Mouse (Mus musculus) midbrain, postnatal 0 days (tissue): ENCODE measurements at regions not wholly inside any gene's neighbourhood (a gene's known extent, or its start where the extent isn't known, plus 50 kb on each side); places are given as distances from the start of the nearest gene placed in this dataset.

ENCODE experiments used
- ATAC-seq: fragments of 200-750 bp; cut with Nextera tagmentation; 2 replicates; pipeline ENCODE4 v1.8.0; 2017; ENCODE audit warnings: moderate number of reproducible peaks, mild to moderate bottlenecking, moderate TSS enrichment, moderate library complexity; ENCODE audit not compliant: low FRiP score
- DNase-seq: peaks from one replicate; pipeline ENCODE4 v3.0.0-alpha.2; 2015; ENCODE audit warnings: low spot score
- H3K27ac ChIP-seq: fragments of 300-500 bp; sonication (generic); 2 replicates; pipeline ENCODE4 v1.5.1; 2014; ENCODE audit warnings: low read depth, mild to moderate bottlenecking, low read length, mixed read lengths
- H3K27me3 ChIP-seq: fragments of 300-500 bp; sonication (generic); 2 replicates; pipeline ENCODE4 v1.6.1; 2014; ENCODE audit warnings: low read length, control low read depth, mixed read lengths; ENCODE audit not compliant: insufficient read depth
- H3K36me3 ChIP-seq: fragments of 300-500 bp; sonication (generic); 2 replicates; pipeline ENCODE4 v1.6.1; 2014; ENCODE audit warnings: low read length, control low read depth, mixed read lengths; ENCODE audit not compliant: insufficient read depth
- H3K4me1 ChIP-seq: fragments of 300-500 bp; sonication (generic); 2 replicates; pipeline ENCODE4 v1.6.1; 2014; ENCODE audit warnings: mild to moderate bottlenecking, control low read depth, antibody characterized with exemption, low read length, mixed read lengths; ENCODE audit not compliant: insufficient read depth
- H3K4me2 ChIP-seq: fragments of 300-500 bp; sonication (generic); 2 replicates; pipeline ENCODE4 v1.6.1; 2014; ENCODE audit warnings: low read depth, mild to moderate bottlenecking, low read length, mixed read lengths; ENCODE audit not compliant: poor library complexity, severe bottlenecking
- H3K4me3 ChIP-seq: fragments of 300-500 bp; sonication (generic); 2 replicates; pipeline ENCODE4 v1.5.1; 2014; ENCODE audit warnings: low read depth, mild to moderate bottlenecking, low read length, moderate library complexity
- H3K9ac ChIP-seq: fragments of 300-500 bp; sonication (generic); replicated peaks from 2 replicates; pipeline ENCODE4 v1.6.1; 2014; ENCODE audit warnings: mild to moderate bottlenecking, low read length, moderate library complexity, mixed read lengths; ENCODE audit not compliant: poor library complexity, severe bottlenecking
- H3K9me3 ChIP-seq: fragments of 300-500 bp; sonication (generic); 2 replicates; pipeline ENCODE4 v1.6.1; 2016; ENCODE audit warnings: low read length, control low read depth
- CTCF ChIP-seq: IDR thresholded peaks from 2 replicates; pipeline ENCODE4 v1.5.1; 2016; ENCODE audit warnings: antibody characterized with exemption, mild to moderate bottlenecking
- WGBS: fragments of 180-500 bp; shearing (Covaris S2); extraction: QIAGEN DNeasy Blood & Tissue Kit; methylation state at CpG from one replicate; pipeline ENCODE4 v1.1.7; 2014; 5-methylcytosine and 5-hydroxymethylcytosine counted together

GRCm38 (mm10) chr3:149920206-149920605, 929.9 kb upstream of the Adgrl2 start:
- no peak for TF ChIP-seq CTCF
- no peak overlapping the region for H3K4me2 ChIP-seq
- no peaks in the 10 kb centered on the region for H3K4me1 ChIP-seq
- H3K9ac ChIP-seq: no peak overlapping the region
- no peak overlapping the region for H3K4me3 ChIP-seq
- 77% methylated on average over 2 of the region's 2 CpGs for WGBS
- ATAC-seq (no peak), DNase-seq (no peak)
- no peak overlapping the region for H3K27ac ChIP-seq
- H3K9me3 ChIP-seq: no peaks in the 10 kb centered on the region
- no peaks in the 10 kb centered on the region for H3K36me3 ChIP-seq
- no peaks in the 10 kb centered on the region for H3K27me3 ChIP-seq

DNA sequence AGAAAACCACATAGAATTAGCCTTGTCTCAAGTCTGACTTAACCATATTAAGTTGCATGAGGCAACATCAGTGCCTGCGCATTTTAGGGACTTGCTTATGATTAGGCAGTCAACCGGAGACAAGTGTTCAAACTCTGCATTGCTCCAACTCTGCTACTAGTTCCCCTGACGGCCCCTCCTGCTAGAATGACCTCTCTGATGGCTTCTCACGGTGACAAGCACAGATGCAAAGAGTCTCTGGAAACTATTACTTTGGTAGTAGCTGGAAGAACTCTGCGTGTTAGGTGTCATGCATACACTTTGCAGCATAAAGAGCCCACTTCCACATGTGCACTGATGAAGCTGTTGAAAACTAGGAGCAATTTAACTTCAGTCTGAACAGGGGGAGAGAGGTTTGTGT, 927.8 kb upstream of the Adgrl2 start:
- 70% methylated on average over 5 of the region's 5 CpGs for WGBS
- Histone ChIP-seq H3K4me3 (no peak overlapping the region), H3K9ac (no peak overlapping the region), H3K27ac (no peak overlapping the region), H3K4me2 (no peak overlapping the region), H3K36me3 (no peaks in the 10 kb centered on the region), H3K4me1 (no peaks in the 10 kb centered on the region), H3K9me3 (no peaks in the 10 kb centered on the region), H3K27me3 (no peaks in the 10 kb centered on the region)
- no peak for TF ChIP-seq CTCF
- DNase-seq: no peak
- no peak for ATAC-seq

GRCm38 (mm10) chr3:149910721-149911120, 920.4 kb upstream of the Adgrl2 start:
- H3K9me3 ChIP-seq: no peaks in the 10 kb centered on the region
- H3K4me3 ChIP-seq: no peak overlapping the region
- no peak overlapping the region for H3K27ac ChIP-seq
- DNase-seq: no peak
- H3K4me2 ChIP-seq: no peak overlapping the region
- no peak overlapping the region for H3K9ac ChIP-seq
- no peaks in the 10 kb centered on the region for H3K36me3 ChIP-seq
- no peak for TF ChIP-seq CTCF
- ATAC-seq: no peak
- no peaks in the 10 kb centered on the region for H3K27me3 ChIP-seq
- H3K4me1 ChIP-seq: no peaks in the 10 kb centered on the region
- WGBS: 85% methylated on average over 8 of the region's 8 CpGs

- H3K36me3 ChIP-seq: no peaks in the 10 kb centered on the region
- H3K4me1 ChIP-seq: no peaks in the 10 kb centered on the region
- no peak for ATAC-seq
- H3K27ac ChIP-seq: no peak overlapping the region
- no peak overlapping the region for H3K4me3 ChIP-seq
- WGBS: 48% methylated on average over 5 of the region's 5 CpGs
- TF ChIP-seq CTCF: no peak
- H3K9ac ChIP-seq: no peak overlapping the region
- DNase-seq: peak; percentile 3
- H3K9me3 ChIP-seq: no peaks in the 10 kb centered on the region
- H3K27me3 ChIP-seq: no peaks in the 10 kb centered on the region
- H3K4me2 ChIP-seq: no peak overlapping the region
Measured at GRCm38 (mm10) chr3:149901783-149902182, 911.4 kb upstream of the Adgrl2 start.

GRCm38 (mm10) chr3:149876553-149876952, 886.2 kb upstream of the Adgrl2 start:
- ATAC-seq (no peak), DNase-seq (no peak)
- H3K4me2 ChIP-seq: no peak overlapping the region
- no peak overlapping the region for H3K27ac ChIP-seq
- H3K36me3 ChIP-seq: no peaks in the 10 kb centered on the region
- H3K9me3 ChIP-seq: no peaks in the 10 kb centered on the region
- no peak overlapping the region for H3K9ac ChIP-seq
- no peaks in the 10 kb centered on the region for H3K4me1 ChIP-seq
- H3K4me3 ChIP-seq: no peak overlapping the region
- TF ChIP-seq CTCF: no peak
- WGBS: 63% methylated on average over 1 of the region's 1 CpGs
- H3K27me3 ChIP-seq: no peaks in the 10 kb centered on the region

GRCm38 (mm10) chr3:149865945-149866344, 875.6 kb upstream of the Adgrl2 start:
- Histone ChIP-seq H3K27ac (no peak overlapping the region), H3K4me2 (no peak overlapping the region), H3K4me3 (no peak overlapping the region), H3K27me3 (no peaks in the 10 kb centered on the region), H3K4me1 (no peaks in the 10 kb centered on the region), H3K9ac (no peak overlapping the region), H3K36me3 (no peaks in the 10 kb centered on the region), H3K9me3 (no peaks in the 10 kb centered on the region)
- WGBS: 89% methylated on average over 2 of the region's 2 CpGs
- no peak for ATAC-seq
- no peak for TF ChIP-seq CTCF
- no peak for DNase-seq
